11 mouse cellular contexts compared by ENCODE assay signal in the genomic region with DNA sequence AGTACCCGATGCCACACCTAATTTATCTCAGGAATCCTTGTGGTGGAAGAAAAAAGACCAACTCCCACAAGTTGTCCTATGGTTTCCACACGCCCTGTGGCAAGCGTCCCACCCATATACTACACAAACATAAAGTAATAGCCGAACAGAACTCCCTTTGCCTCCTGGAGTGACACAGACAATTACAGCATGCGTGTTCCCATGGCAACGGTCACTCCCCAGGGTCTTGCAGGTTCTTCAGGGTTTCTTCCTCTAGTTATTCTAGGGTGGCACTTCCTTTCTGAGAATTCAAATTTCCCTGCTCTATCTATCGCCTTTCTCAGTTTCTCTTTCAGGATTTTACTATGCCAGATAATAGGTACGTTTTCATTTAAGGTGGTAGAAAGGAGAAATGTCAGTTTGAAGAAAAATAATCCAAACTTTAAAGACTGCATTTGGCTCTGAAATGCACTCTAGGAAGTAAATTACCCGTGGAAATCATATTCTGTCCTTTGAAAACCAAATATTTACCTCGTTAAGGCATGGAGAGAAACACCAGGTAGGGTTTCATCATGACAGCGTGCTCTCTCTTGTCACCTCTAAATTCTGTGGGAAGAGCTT. TPM values are rescaled to one million over a fixed set of nuclear protein-coding genes. Genes with fewer than 3 reads are reported as not detected.
A peak's percentile ranks its signal among the peaks of the same experiment; 100 is the strongest.
DNase-seq lines count a peak whose midpoint lies in the region; ATAC-seq lines count a peak whose summit lies in the region.
"Had no signal": no experiment of that assay in that cellular context is flagged by ENCODE, and none has a peak within 500 bp of the region (broad histone marks: within the 10 kb centered on the region; RNA-seq: fewer than 3 reads in every experiment).

No protein-coding gene starts in this region.

- H3K4me2 ChIP-seq in midbrain, embryonic 14.5 days (ENCODE audit: low read length) = no peak overlapping the region
- H3K4me2 ChIP-seq in midbrain, embryonic 16.5 days (ENCODE audit: low read length) = no peak overlapping the region
- H3K4me2 ChIP-seq in stomach, embryonic 15.5 days = no peak overlapping the region; the same call in 1 of the 2 replicates
- H3K4me2 ChIP-seq: embryonic facial prominence, embryonic 13.5 days had no signal

- H3K27me3 ChIP-seq in midbrain, embryonic 14.5 days (ENCODE audit: control insufficient read depth, insufficient read depth, low read length) = no peaks in the 10 kb centered on the region
- no peaks in the 10 kb centered on the region for H3K27me3 ChIP-seq in midbrain, embryonic 16.5 days (ENCODE audit: control insufficient read depth, insufficient read depth, low read depth, low read length)
- no peaks in the 10 kb centered on the region for H3K27me3 ChIP-seq in stomach, embryonic 15.5 days (replicated peaks)
- H3K27me3 ChIP-seq: embryonic facial prominence, embryonic 13.5 days had no signal

- H3K4me3 ChIP-seq in midbrain, embryonic 14.5 days (replicated peaks; ENCODE audit: low read depth, low read length) = no peak overlapping the region
- H3K4me3 ChIP-seq in midbrain, embryonic 16.5 days (ENCODE audit: low read depth, low read length) = no peak overlapping the region
- no peak overlapping the region for H3K4me3 ChIP-seq in stomach, embryonic 15.5 days (replicated peaks)
- H3K4me3 ChIP-seq: embryonic facial prominence, embryonic 13.5 days; gastrocnemius, adult 2 months; midbrain, embryonic 10.5 days had no signal

- H3K9ac ChIP-seq in midbrain, embryonic 14.5 days (replicated peaks; ENCODE audit: low read length) = no peak overlapping the region
- H3K9ac ChIP-seq in midbrain, embryonic 16.5 days (ENCODE audit: low read depth, low read length) = no peak overlapping the region
- no peak overlapping the region for H3K9ac ChIP-seq in stomach, embryonic 15.5 days
- H3K9ac ChIP-seq: embryonic facial prominence, embryonic 13.5 days had no signal

- peak; percentile 27 for DNase-seq in midbrain, embryonic 14.5 days
- DNase-seq in WW6 (ENCODE audit: low read depth, low spot score) = peak; percentile 24
- peak; percentile 86 for DNase-seq in large intestine, adult 2 months (ENCODE audit: low read depth, low spot score)
- DNase-seq in gastrocnemius, adult 8-10 months (ENCODE audit: low spot score in 2 of 2) = no peak
- DNase-seq in cerebellum, adult 8-10 months = no peak
- DNase-seq: cerebellum, adult 11 months; gastrocnemius, adult 2 months had no signal

- WGBS in midbrain, embryonic 14.5 days = 68% methylated on average over 11 of the region's 11 CpGs
- 66% methylated on average over 11 of the region's 11 CpGs for WGBS in midbrain, embryonic 16.5 days
- WGBS in large intestine, adult 2 months = 23% methylated on average over 11 of the region's 11 CpGs
- WGBS in stomach, embryonic 15.5 days = 58% methylated on average over 11 of the region's 11 CpGs

- no peaks in the 10 kb centered on the region for H3K36me3 ChIP-seq in midbrain, embryonic 14.5 days (ENCODE audit: control insufficient read depth, insufficient read depth, low read length)
- H3K36me3 ChIP-seq in midbrain, embryonic 16.5 days (ENCODE audit: control insufficient read depth, insufficient read depth, low read length) = no peaks in the 10 kb centered on the region
- H3K36me3 ChIP-seq in stomach, embryonic 15.5 days = no peaks in the 10 kb centered on the region
- H3K36me3 ChIP-seq: embryonic facial prominence, embryonic 13.5 days; midbrain, embryonic 10.5 days had no signal

- no peak overlapping the region for H3K27ac ChIP-seq in midbrain, embryonic 14.5 days (replicated peaks; ENCODE audit: low read depth, low read length)
- H3K27ac ChIP-seq in midbrain, embryonic 16.5 days (ENCODE audit: low read length) = no peak overlapping the region
- H3K27ac ChIP-seq in stomach, embryonic 15.5 days = peak overlapping the region; percentile 40
- H3K27ac ChIP-seq: embryonic facial prominence, embryonic 13.5 days; gastrocnemius, adult 2 months; midbrain, embryonic 10.5 days had no signal

- 0 out of 2 replicates have a peak, but pooled peaks cover 5% of the 10 kb centered on the region for H3K9me3 ChIP-seq in midbrain, embryonic 14.5 days (ENCODE audit: control insufficient read depth, low read length)
- no peaks in the 10 kb centered on the region; the same call in 1 of the 2 replicates for H3K9me3 ChIP-seq in midbrain, embryonic 16.5 days (replicated peaks; ENCODE audit: control insufficient read depth, low read length, poor library complexity, severe bottlenecking)
- H3K9me3 ChIP-seq in stomach, embryonic 15.5 days = no peaks in the 10 kb centered on the region
- H3K9me3 ChIP-seq: midbrain, embryonic 10.5 days had no signal

- no peak for ATAC-seq in midbrain, embryonic 14.5 days (ENCODE audit: low FRiP score, low TSS enrichment)
- no peak for ATAC-seq in midbrain, embryonic 16.5 days
- no peak for ATAC-seq in stomach, embryonic 15.5 days (ENCODE audit: insufficient read depth, low FRiP score, low read depth)

- H3K4me1 ChIP-seq in midbrain, embryonic 14.5 days (ENCODE audit: control insufficient read depth, insufficient read depth, low read length) = no peaks in the 10 kb centered on the region
- H3K4me1 ChIP-seq in midbrain, embryonic 16.5 days (ENCODE audit: control insufficient read depth, insufficient read depth, low read length) = no peaks in the 10 kb centered on the region
- H3K4me1 ChIP-seq in stomach, embryonic 15.5 days = no peaks in the 10 kb centered on the region
- H3K4me1 ChIP-seq: embryonic facial prominence, embryonic 13.5 days had no signal

RNA-seq across cellular contexts. Expression of gene Plac8, which starts 25.9 kb away (rescaled TPM):
- 3.2 TPM in 1 of 2 replicates, not detected in the other for polyA plus RNA-seq in midbrain, embryonic 14.5 days (2014; fragmentation: Nextera tagmentation; extraction: Ambion mirVana)
- polyA plus RNA-seq in midbrain, embryonic 16.5 days (2015; fragmentation: Nextera tagmentation; extraction: Ambion mirVana) = 0.50 and 0.51 TPM in 2 replicates
- polyA plus RNA-seq in large intestine, adult 2 months (2012; rRNA removed) = 2,125 and 2,622 TPM in 2 replicates
- 209 and 223 TPM in 2 replicates for polyA plus RNA-seq in stomach, embryonic 15.5 days (2015; fragmentation: Nextera tagmentation; extraction: Ambion mirVana)
- total RNA-seq in gastrocnemius, adult 8-10 months (2022) = under 1 TPM in 3 of 4 experiments, not detected in 1; 0.36 to 0.46 (median 0.40) TPM
- total RNA-seq: gastrocnemius, adult 2 months had no signal

Comparison
In these comparisons a context has a peak if more than half of its experiments do, and no peak if none do; other contexts are left out.
1. DNase-seq: peak in midbrain, embryonic 14.5 days (single experiment), WW6 (single experiment) and large intestine, adult 2 months (single experiment); none in gastrocnemius, adult 8-10 months (0 of 2) and cerebellum, adult 8-10 months (single experiment).
2. RNA of gene Plac8, which starts 25.9 kb away (polyA plus RNA-seq): 2,125 to 2,622 TPM in large intestine, adult 2 months and 209 to 223 TPM in stomach, embryonic 15.5 days; 3.2 TPM in midbrain, embryonic 14.5 days and 0.50 to 0.51 TPM in midbrain, embryonic 16.5 days; every median in the first group is over 10 times any median in the second.